Mouse (Mus musculus): ENCODE measurements around the gene Gm37596. TPM values are rescaled to one million over a fixed set of nuclear protein-coding genes. Genes with fewer than 3 reads are reported as not detected.

Gm37596 gene
- polyA plus RNA-seq (2014; fragmentation: Illumina TruSeq; extraction: RNeasy Lipid Tissue Mini Kit (QIAGEN cat#74804); ENCODE audit: low read depth, low replicate concordance) = not detected

GRCm38 (mm10) chr3:93692970-93693369 lies at the start of gene Gm37596:
TSS of gene Gm37596 (minus strand) at chr3:93693070.

DNA sequence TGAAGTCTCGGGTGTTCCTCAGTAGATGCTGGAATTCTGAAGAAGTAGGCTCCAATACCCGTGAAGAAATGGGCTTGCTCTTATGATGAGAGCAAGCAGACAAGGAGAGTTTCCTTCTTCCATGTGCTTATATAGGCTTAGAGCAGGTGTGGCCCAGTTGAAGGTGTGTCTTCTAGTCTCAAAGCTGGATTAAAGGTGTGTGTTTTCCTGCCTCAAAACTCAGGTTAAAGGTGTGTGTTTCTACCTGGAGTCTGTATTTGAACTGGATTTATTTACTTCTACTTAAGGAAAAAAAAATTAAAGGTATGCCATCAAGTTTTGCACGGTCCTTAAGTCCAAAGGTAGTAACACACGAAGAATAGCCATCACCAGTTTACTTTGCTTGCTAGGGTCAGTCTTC lies 16.7 kb downstream of the Gm37596 start, which contains the start of gene Tdpoz1:
Gene Tdpoz1 (minus strand): TSS at position 101 of the 400 bp plus-strand sequence.

GRCm38 (mm10) chr3:93652586-93652985 lies 40.3 kb downstream of the Gm37596 start, which contains the start of gene Tdpoz2:
TSS of gene Tdpoz2 (minus strand) at chr3:93652686.

Other genes starting within 250 kb of the Gm37596 start
- not detected for gene Tchhl1, start 224.3 kb downstream of the Gm37596 start, polyA plus RNA-seq (2014; fragmentation: Illumina TruSeq; extraction: RNeasy Lipid Tissue Mini Kit (QIAGEN cat#74804); ENCODE audit: low read depth, low replicate concordance)
- 261 TPM for gene S100a11, start 172.6 kb downstream of the Gm37596 start, polyA plus RNA-seq (2014; fragmentation: Illumina TruSeq; extraction: RNeasy Lipid Tissue Mini Kit (QIAGEN cat#74804); ENCODE audit: low read depth, low replicate concordance)
- 290 TPM for gene S100a10, start 138.0 kb downstream of the Gm37596 start, polyA plus RNA-seq (2014; fragmentation: Illumina TruSeq; extraction: RNeasy Lipid Tissue Mini Kit (QIAGEN cat#74804); ENCODE audit: low read depth, low replicate concordance)
- gene Tdpoz2, start 40.4 kb downstream of the Gm37596 start, polyA plus RNA-seq (2014; fragmentation: Illumina TruSeq; extraction: RNeasy Lipid Tissue Mini Kit (QIAGEN cat#74804); ENCODE audit: low read depth, low replicate concordance) = not detected
- gene Tdpoz1, start 16.8 kb downstream of the Gm37596 start, polyA plus RNA-seq (2014; fragmentation: Illumina TruSeq; extraction: RNeasy Lipid Tissue Mini Kit (QIAGEN cat#74804); ENCODE audit: low read depth, low replicate concordance) = not detected
- not detected for gene Gm5773, start 79.9 kb upstream of the Gm37596 start, polyA plus RNA-seq (2014; fragmentation: Illumina TruSeq; extraction: RNeasy Lipid Tissue Mini Kit (QIAGEN cat#74804); ENCODE audit: low read depth, low replicate concordance)
- not detected for gene Tdpoz4, start 103.3 kb upstream of the Gm37596 start, polyA plus RNA-seq (2014; fragmentation: Illumina TruSeq; extraction: RNeasy Lipid Tissue Mini Kit (QIAGEN cat#74804); ENCODE audit: low read depth, low replicate concordance)
- gene Tdpoz3, start 132.9 kb upstream of the Gm37596 start, polyA plus RNA-seq (2014; fragmentation: Illumina TruSeq; extraction: RNeasy Lipid Tissue Mini Kit (QIAGEN cat#74804); ENCODE audit: low read depth, low replicate concordance) = not detected